Mouse (Mus musculus) megakaryocyte, embryonic 14.5 days (primary cell): Measurements from ENCODE around the gene Erbb4. TPM values are rescaled to one million over a fixed set of nuclear protein-coding genes. Genes with fewer than 3 reads are reported as not detected.

Experiments used
- H3K27me3 ChIP-seq: replicated peaks from 2 replicates; pipeline ENCODE3; 2012; ENCODE audit warnings: inconsistent platforms
- H3K36me3 ChIP-seq: replicated peaks from 2 replicates; pipeline ENCODE3; 2012; ENCODE audit warnings: low read length, inconsistent platforms, mixed read lengths
- H3K4me1 ChIP-seq: 2 replicates; pipeline ENCODE4 v1.6.1; 2012; ENCODE audit warnings: inconsistent platforms
- H3K4me3 ChIP-seq: replicated peaks from 2 replicates; pipeline ENCODE3; 2012; ENCODE audit warnings: moderate library complexity, mild to moderate bottlenecking, inconsistent platforms
- H3K9me3 ChIP-seq: 2 replicates; pipeline ENCODE4 v1.6.1; 2012; ENCODE audit warnings: inconsistent platforms
- FLI1 ChIP-seq: IDR thresholded peaks from 2 replicates; pipeline ENCODE4 v1.6.1; 2012; ENCODE audit warnings: low read length, inconsistent platforms, mixed read lengths
- GATA1 ChIP-seq: IDR thresholded peaks from 3 replicates; pipeline ENCODE4 v1.6.1; 2012; ENCODE audit warnings: mixed read lengths, low read length, inconsistent platforms, borderline replicate concordance
- polyA plus RNA-seq: library from polyadenylated mRNA; stranded (reverse); fragments of >175 nt; gene quantifications from 2 replicates; pipeline ENCODE4 v1.2.3, GENCODE M21; 2012; ENCODE audit warnings: low replicate concordance; ENCODE audit not compliant: insufficient read depth

Erbb4 gene
- polyA plus RNA-seq, 1 experiment: not detected

DNA sequence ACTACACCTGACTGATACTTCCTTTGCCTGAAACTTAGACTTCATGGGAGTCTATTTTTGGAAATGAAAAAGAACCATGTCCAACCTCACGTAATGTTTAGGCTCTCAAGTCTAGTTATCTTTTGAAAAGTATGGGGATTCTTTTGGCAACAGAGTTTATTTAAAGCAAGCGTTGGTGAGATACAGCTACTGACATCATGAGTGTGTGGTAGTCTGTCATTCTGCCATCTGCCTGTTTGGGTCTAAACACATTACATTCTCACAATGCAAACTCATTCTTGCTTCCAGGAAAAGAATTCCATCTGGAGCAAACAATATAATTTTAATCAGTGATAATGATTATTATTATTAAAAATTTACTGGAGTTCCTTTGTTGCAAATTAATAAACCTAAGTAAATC lies 736.3 kb downstream of the Erbb4 start:
- Histone ChIP-seq H3K36me3 (no peaks in the 10 kb centered on the region), H3K27me3 (no peaks in the 10 kb centered on the region), H3K4me1 (peaks cover 3% of the 10 kb centered on the region; the same call in 1 of the 2 replicates), H3K9me3 (no peaks in the 10 kb centered on the region), H3K4me3 (no peak overlapping the region)
- TF ChIP-seq FLI1 (no peak), GATA1 (no peak)

GRCm38 (mm10) chr1:68333714-68334113 lies 774.1 kb downstream of the Erbb4 start:
- Histone ChIP-seq H3K27me3 (no peaks in the 10 kb centered on the region), H3K36me3 (no peaks in the 10 kb centered on the region), H3K4me1 (no peaks in the 10 kb centered on the region), H3K4me3 (no peak overlapping the region), H3K9me3 (no peaks in the 10 kb centered on the region)
- no peak for TF ChIP-seq FLI1
- no peak for TF ChIP-seq GATA1

DNA sequence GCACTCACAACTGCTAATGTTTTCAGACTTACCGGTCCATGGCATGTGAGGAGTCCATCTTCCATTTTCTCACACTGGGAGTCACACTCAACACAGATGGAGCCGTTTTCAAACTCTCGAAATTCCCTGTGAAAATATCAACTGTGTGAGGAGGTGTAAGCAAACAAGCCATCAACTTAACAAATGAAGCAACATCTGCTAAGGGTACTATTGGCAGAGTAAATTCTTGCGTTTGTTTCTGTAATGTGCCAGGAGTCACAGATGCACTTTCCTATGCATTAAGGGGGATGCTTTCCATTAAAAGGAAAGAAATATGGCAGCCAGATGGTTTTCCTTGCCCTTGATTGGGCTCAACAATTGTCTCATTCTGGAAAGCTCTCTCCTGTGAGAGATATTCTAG lies 802.0 kb downstream of the Erbb4 start:
- TF ChIP-seq GATA1 (no peak), FLI1 (no peak)
- no peak overlapping the region for H3K4me3 ChIP-seq
- H3K9me3 ChIP-seq: no peaks in the 10 kb centered on the region
- H3K36me3 ChIP-seq: no peaks in the 10 kb centered on the region
- no peaks in the 10 kb centered on the region for H3K27me3 ChIP-seq
- H3K4me1 ChIP-seq: no peaks in the 10 kb centered on the region

DNA sequence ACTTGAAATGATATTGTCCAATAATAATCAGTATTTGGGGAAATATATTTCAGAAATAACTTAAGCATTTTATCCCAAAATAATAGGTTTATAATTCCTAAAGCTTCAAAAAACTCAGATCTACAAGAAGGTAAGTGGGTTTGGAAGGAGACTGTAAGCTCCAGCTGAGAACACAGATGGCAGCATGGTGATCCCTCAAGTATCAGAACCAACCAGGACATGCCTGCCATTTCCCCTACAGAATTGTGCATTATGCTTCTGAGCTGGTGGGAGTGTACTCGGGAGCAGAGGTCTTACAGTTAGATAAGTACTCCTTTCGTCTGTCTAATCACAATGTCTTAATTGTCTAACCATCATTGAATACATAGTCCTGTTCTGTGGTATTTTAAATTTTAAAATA lies 823.4 kb downstream of the Erbb4 start:
- H3K4me3 ChIP-seq: no peak overlapping the region
- no peaks in the 10 kb centered on the region for H3K36me3 ChIP-seq
- no peaks in the 10 kb centered on the region for H3K27me3 ChIP-seq
- TF ChIP-seq GATA1 (no peak), FLI1 (no peak)
- no peaks in the 10 kb centered on the region for H3K9me3 ChIP-seq
- no peaks in the 10 kb centered on the region for H3K4me1 ChIP-seq

- H3K36me3 ChIP-seq: no peaks in the 10 kb centered on the region
- no peaks in the 10 kb centered on the region for H3K27me3 ChIP-seq
- no peak overlapping the region for H3K4me3 ChIP-seq
- no peak for TF ChIP-seq GATA1
- no peak for TF ChIP-seq FLI1
- H3K4me1 ChIP-seq: no peaks in the 10 kb centered on the region
- no peaks in the 10 kb centered on the region for H3K9me3 ChIP-seq
These were observed 832.0 kb downstream of the Erbb4 start for GRCm38 (mm10) chr1:68275819-68276218.

DNA sequence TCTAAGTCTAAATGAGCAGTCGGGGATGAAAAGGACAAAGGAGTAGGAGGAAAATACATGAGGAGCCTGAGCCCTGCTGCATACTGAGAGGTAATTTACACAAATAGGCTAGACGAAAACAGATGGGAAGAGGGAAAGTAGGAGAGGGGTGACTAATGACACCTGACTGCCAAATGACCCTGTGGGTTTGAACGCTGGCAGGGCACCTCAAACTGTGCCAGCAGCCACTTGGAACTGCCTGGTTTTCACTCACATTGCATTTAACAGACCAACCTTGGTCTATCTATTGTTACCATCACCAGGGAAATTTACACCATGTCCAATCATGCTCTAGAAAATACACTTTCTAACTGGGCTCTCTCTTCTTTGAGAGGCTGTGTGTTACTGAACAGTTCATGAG lies 929.3 kb downstream of the Erbb4 start:
- Histone ChIP-seq H3K36me3 (no peaks in the 10 kb centered on the region), H3K4me1 (no peaks in the 10 kb centered on the region), H3K27me3 (no peaks in the 10 kb centered on the region), H3K9me3 (no peaks in the 10 kb centered on the region), H3K4me3 (no peak overlapping the region)
- no peak for TF ChIP-seq FLI1
- TF ChIP-seq GATA1: no peak

GRCm38 (mm10) chr1:68155253-68155652 lies 952.6 kb downstream of the Erbb4 start:
- no peaks in the 10 kb centered on the region for H3K9me3 ChIP-seq
- no peak overlapping the region for H3K4me3 ChIP-seq
- H3K36me3 ChIP-seq: no peaks in the 10 kb centered on the region
- TF ChIP-seq FLI1 (no peak), GATA1 (no peak)
- no peaks in the 10 kb centered on the region for H3K27me3 ChIP-seq
- no peaks in the 10 kb centered on the region for H3K4me1 ChIP-seq

GRCm38 (mm10) chr1:68150572-68150971 lies 957.3 kb downstream of the Erbb4 start:
- no peak overlapping the region for H3K4me3 ChIP-seq
- no peaks in the 10 kb centered on the region for H3K27me3 ChIP-seq
- no peaks in the 10 kb centered on the region for H3K9me3 ChIP-seq
- TF ChIP-seq FLI1 (no peak), GATA1 (no peak)
- no peaks in the 10 kb centered on the region for H3K36me3 ChIP-seq
- H3K4me1 ChIP-seq: no peaks in the 10 kb centered on the region

DNA sequence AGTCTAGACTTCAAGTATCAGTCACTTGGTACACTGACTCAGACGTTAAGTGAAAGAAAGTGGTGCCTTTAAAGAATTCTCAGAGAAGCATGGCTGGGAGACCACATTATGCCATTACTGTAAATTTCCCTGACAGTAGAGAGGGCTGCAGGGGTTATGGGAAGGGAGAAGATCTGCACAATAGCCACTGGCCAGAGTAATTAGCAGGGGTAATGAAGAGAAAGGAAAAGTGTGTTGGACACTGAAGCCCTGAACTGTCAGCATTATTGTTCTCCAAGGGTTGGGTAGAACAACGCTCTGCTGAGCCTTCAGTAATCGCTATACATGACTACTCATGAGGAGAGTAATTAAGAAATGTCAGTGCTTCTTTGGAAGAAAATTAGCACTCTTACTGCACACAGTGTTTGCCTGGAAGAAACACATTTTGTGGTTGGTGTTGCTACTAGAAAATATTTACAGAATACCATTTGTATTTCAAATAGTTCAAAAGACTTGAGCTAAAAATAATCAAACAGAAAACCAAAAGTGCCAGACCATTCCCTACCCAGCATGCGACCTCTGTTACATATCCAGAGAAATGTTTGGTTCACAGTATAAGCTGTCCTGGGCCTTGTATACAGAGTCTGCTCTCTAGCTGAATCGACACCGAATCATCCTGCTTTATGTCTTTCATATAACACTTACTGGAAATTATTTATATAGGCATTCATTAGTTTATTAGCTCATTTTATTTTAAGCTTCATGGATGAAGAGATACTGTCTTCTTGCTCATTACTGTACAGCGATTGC lies 965.1 kb downstream of the Erbb4 start:
- H3K27me3 ChIP-seq: no peaks in the 10 kb centered on the region
- no peak for TF ChIP-seq FLI1
- TF ChIP-seq GATA1: no peak
- no peaks in the 10 kb centered on the region for H3K9me3 ChIP-seq
- no peak overlapping the region for H3K4me3 ChIP-seq
- H3K36me3 ChIP-seq: no peaks in the 10 kb centered on the region
- no peaks in the 10 kb centered on the region for H3K4me1 ChIP-seq

- TF ChIP-seq FLI1 (no peak), GATA1 (no peak)
- H3K4me1 ChIP-seq: no peaks in the 10 kb centered on the region
- no peaks in the 10 kb centered on the region for H3K9me3 ChIP-seq
- no peaks in the 10 kb centered on the region for H3K36me3 ChIP-seq
- no peaks in the 10 kb centered on the region for H3K27me3 ChIP-seq
- H3K4me3 ChIP-seq: no peak overlapping the region
These were observed 972.9 kb downstream of the Erbb4 start for GRCm38 (mm10) chr1:68134943-68135342.
